Mouse (Mus musculus) left cerebral cortex, adult 2 months (tissue): ENCODE data around the gene Smndc1. TPM values are rescaled to one million over a fixed set of nuclear protein-coding genes. Genes with fewer than 3 reads are reported as not detected.

ENCODE experiments used
- DNase-seq, 2 experiments: peaks; one replicate each; pipeline ENCODE4 v3.0.0; 2021 to 2022; ENCODE audit warnings: low spot score in 2 of 2, mixed read lengths in 1 of 2; ENCODE audit errors: extremely low spot score in 1 of 2
- H3K27ac ChIP-seq: fragments of 200-600 bp; 2 replicates; pipeline ENCODE4 v1.8.1; 2022
- H3K4me3 ChIP-seq: fragments of 200-600 bp; 2 replicates; pipeline ENCODE4 v1.8.1; 2022
- CTCF ChIP-seq: fragments of 200-600 bp; IDR thresholded peaks from 2 replicates; pipeline ENCODE4 v1.8.1; 2022; ENCODE audit warnings: antibody characterized with exemption, mild to moderate bottlenecking, moderate library complexity
- intact Hi-C: fragments of 180-260 bp; cut with DNase I; formaldehyde crosslinking; loops from one replicate; pipeline ENCODE4 v1.15.1; 2025
- total RNA-seq, 2 experiments: library from RNA; stranded (reverse); gene quantifications; 2 replicates each; pipeline ENCODE4 v1.2.3; 2021

Gene Smndc1
- total RNA-seq, 2 experiments from 2014 or later: 35.1 to 35.8 TPM

DNA sequence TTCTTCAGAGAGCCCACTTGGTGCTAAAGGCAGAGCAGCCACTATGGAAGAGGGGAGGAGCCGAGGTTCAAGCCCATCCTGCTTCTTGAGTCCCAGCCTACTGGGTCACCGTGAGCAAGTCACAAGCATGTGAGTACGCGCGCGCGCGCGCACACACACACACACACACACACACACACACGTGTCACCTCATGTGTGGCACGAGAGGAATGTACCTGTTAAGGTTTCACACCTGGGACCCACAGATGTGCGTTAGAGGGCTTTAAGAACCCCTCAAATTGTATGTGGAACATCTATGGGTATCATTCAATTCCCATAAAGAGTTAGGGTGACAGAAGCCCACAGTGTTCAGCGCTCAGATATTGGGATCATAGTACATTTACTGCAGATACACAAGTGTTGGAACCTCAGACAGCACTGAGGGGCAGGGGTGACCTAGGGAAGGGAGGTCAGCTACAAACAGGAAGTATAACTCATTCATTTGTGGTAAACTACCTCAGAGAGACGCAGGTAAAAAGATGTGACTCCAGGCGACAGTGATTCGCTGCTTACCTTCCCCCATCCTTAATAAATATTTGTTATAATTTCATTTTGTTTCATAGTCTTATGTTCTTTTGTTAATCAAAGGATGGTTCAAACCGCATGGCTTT is 33.6 kb upstream of the Smndc1 start:
- intact Hi-C loops: no loop called here
- Histone ChIP-seq H3K27ac (no peak overlapping the region), H3K4me3 (no peak overlapping the region)
- no peak for TF ChIP-seq CTCF
- DNase-seq: no peak

- intact Hi-C loops: no loop called here
- no peak overlapping the region for H3K27ac ChIP-seq
- no peak for TF ChIP-seq CTCF
- no peak overlapping the region for H3K4me3 ChIP-seq
- DNase-seq: no peak
Observed at GRCm38 (mm10) chr19:53423341-53423753, 33.0 kb upstream of the Smndc1 start.

- peak; percentile 29 for TF ChIP-seq CTCF
- no peak for DNase-seq
- no peak overlapping the region for H3K27ac ChIP-seq
- intact Hi-C loops: no loop called here
- H3K4me3 ChIP-seq: no peak overlapping the region
Observed at GRCm38 (mm10) chr19:53422358-53423308, 32.3 kb upstream of the Smndc1 start.

GRCm38 (mm10) chr19:53421583-53422188 is 31.3 kb upstream of the Smndc1 start:
- H3K4me3 ChIP-seq: no peak overlapping the region; the same call in 1 of the 2 replicates
- intact Hi-C loops: no loop called here
- TF ChIP-seq CTCF: no peak
- DNase-seq: no peak
- no peak overlapping the region for H3K27ac ChIP-seq

- Histone ChIP-seq H3K4me3 (peak overlapping the region; percentile 32), H3K27ac (no peak overlapping the region)
- intact Hi-C loops: no loop called here
- no peak for TF ChIP-seq CTCF
- DNase-seq: peak in 1 of 2 experiments; percentile 61
Observed at GRCm38 (mm10) chr19:53420924-53421582, 30.7 kb upstream of the Smndc1 start.

- Histone ChIP-seq H3K27ac (no peak overlapping the region), H3K4me3 (no peak overlapping the region)
- intact Hi-C loops: no loop called here
- no peak for DNase-seq
- TF ChIP-seq CTCF: peak; percentile 63
Observed at GRCm38 (mm10) chr19:53419834-53420233, 29.5 kb upstream of the Smndc1 start.

DNA sequence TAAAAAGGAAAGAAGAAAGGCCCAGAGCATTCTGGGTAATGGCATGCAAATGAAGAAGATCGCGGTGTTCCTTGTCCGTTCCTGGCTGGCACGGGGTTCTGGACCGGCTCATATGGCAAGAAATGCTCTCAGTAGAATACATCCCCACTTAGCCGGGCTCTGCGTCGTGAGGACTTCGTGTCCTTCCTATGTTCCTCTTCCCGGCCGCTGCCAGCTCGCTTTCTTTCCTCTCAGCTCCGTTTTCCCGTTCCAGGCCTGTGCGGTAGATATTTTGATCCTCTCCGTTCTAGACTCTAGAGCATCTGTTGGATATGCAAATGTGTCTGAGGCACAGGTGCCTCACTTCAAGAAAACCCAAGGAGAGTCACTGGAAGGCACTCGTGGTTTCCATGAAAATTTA is 24.8 kb upstream of the Smndc1 start:
- Histone ChIP-seq H3K4me3 (peak overlapping the region; percentile 16; the same call in 1 of the 2 replicates), H3K27ac (peak overlapping the region; percentile 82)
- peak in 1 of 2 experiments; percentile 42 for DNase-seq
- TF ChIP-seq CTCF: no peak
- intact Hi-C loops: no loop called here

DNA sequence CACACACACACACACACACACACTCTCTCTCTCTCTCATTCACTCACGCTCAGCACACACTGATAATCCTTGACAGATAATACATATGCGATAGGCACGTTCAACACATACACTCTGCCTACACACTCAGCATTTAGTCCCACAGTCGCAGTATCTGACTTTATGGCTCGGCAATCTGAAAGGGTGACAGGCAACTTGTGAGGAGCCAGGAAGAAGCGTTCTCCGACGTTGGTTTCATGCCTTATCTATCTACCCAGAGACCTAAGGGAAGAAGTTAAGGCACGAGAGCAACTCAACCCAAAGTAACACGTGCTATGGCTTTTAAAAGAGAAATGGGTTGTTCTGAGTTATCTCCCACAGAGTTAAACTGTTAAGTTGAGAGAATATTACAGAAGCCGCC is 24.3 kb upstream of the Smndc1 start:
- no peak for TF ChIP-seq CTCF
- H3K4me3 ChIP-seq: no peak overlapping the region
- H3K27ac ChIP-seq: peak overlapping the region; percentile 82
- intact Hi-C loops: no loop called here
- DNase-seq: no peak

DNA sequence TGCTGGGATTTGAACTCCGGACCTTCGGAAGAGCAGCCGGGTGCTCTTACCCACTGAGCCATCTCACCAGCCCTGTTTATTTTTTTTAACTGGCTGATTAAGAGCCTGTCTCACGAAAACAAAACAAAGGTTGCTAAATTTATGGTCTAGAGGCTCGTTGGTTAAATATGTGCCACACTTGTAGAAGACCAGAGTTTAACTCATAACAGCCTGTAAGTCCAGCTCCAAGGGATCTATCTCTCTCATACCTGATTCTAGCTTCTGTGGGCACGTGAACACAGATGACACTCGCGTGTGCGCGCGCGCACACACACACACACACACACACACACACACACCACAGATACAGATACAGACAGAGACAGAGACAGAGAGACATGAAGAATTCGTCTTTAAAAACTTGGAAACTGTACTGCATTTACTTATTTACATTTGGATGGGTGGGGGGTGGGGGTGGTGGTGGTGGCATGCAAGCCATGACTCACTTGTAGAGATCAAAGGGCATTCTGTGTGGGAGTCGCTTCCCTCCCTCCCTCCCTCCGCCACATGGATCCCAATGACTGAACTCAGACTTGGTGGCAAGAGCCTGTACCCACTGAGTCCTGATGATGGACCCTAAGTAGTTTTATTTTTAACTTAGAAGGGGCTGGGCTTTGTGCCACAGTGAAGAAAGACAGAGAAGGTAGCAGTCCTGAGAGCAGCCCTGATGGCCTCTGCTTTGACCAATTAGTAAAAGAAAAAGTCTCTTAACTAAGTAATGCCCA is 23.4 kb upstream of the Smndc1 start:
- intact Hi-C loops: no loop called here
- Histone ChIP-seq H3K4me3 (no peak overlapping the region), H3K27ac (no peak overlapping the region)
- no peak for DNase-seq
- TF ChIP-seq CTCF: no peak

GRCm38 (mm10) chr19:53412149-53412848 is 21.9 kb upstream of the Smndc1 start:
- intact Hi-C loops: no loop called here
- Histone ChIP-seq H3K27ac (peak overlapping the region; percentile 67), H3K4me3 (no peak overlapping the region)
- DNase-seq: peak in 1 of 2 experiments; percentile 36
- no peak for TF ChIP-seq CTCF
